26 mouse cellular contexts compared by ENCODE assay signal in the genomic region with DNA sequence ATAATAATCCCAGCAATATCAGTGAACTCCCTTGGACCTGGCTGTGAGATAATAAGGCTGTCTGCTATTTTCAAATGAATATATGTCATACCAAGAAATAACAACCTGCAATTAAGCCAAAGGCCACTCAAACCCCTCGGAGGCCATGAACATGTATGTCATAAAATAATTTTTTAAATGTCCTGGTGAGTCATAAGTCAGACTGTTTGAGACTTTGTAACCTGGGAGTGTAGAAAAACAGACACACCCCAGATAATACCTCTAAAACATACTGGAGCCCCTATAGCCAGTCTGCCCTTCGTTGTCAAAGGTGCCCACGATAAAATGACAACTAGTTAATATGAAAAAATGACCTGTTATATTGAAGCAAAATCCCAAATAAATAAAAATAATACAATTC. TPM values are rescaled to one million over a fixed set of nuclear protein-coding genes. Genes with fewer than 3 reads are reported as not detected.
DNase-seq lines count a peak whose midpoint lies in the region; ATAC-seq and TF ChIP-seq lines count a peak whose summit lies in the region.
"Had no signal": no experiment of that assay in that cellular context is flagged by ENCODE, and none has a peak within 500 bp of the region (broad histone marks: within the 10 kb centered on the region; RNA-seq: fewer than 3 reads in every experiment).

No protein-coding gene starts in this region.

- no peak overlapping the region for H3K9ac ChIP-seq in intestine, embryonic 15.5 days
- no peak overlapping the region for H3K9ac ChIP-seq in intestine, embryonic 16.5 days (ENCODE audit: low read depth, low read length)
- no peak overlapping the region for H3K9ac ChIP-seq in intestine, postnatal 0 days (ENCODE audit: low read depth, low read length)

- H3K4me2 ChIP-seq in intestine, embryonic 15.5 days (replicated peaks) = no peak overlapping the region
- no peak overlapping the region for H3K4me2 ChIP-seq in intestine, embryonic 16.5 days (ENCODE audit: low read depth, low read length)
- H3K4me2 ChIP-seq in intestine, postnatal 0 days (replicated peaks; ENCODE audit: low read depth) = no peak overlapping the region

- no peaks in the 10 kb centered on the region for H3K9me3 ChIP-seq in intestine, embryonic 15.5 days
- no peaks in the 10 kb centered on the region for H3K9me3 ChIP-seq in intestine, embryonic 16.5 days (ENCODE audit: control insufficient read depth, low read length)
- H3K9me3 ChIP-seq in intestine, postnatal 0 days (ENCODE audit: control insufficient read depth) = no peaks in the 10 kb centered on the region
- H3K9me3 ChIP-seq: G1E had no signal

- no peaks in the 10 kb centered on the region for H3K36me3 ChIP-seq in intestine, embryonic 15.5 days
- no peaks in the 10 kb centered on the region for H3K36me3 ChIP-seq in intestine, embryonic 16.5 days (ENCODE audit: control insufficient read depth, insufficient read depth, low read length)
- no peaks in the 10 kb centered on the region for H3K36me3 ChIP-seq in intestine, postnatal 0 days (ENCODE audit: control insufficient read depth, insufficient read depth)
- H3K36me3 ChIP-seq: G1E had no signal

- H3K4me1 ChIP-seq in intestine, embryonic 15.5 days (replicated peaks) = no peaks in the 10 kb centered on the region
- no peaks in the 10 kb centered on the region for H3K4me1 ChIP-seq in intestine, embryonic 16.5 days (ENCODE audit: control insufficient read depth, insufficient read depth, low read length)
- H3K4me1 ChIP-seq in intestine, postnatal 0 days (replicated peaks; ENCODE audit: control insufficient read depth, insufficient read depth, low read length) = no peaks in the 10 kb centered on the region

- peak; percentile 90 for ATAC-seq in intestine, embryonic 15.5 days
- ATAC-seq in intestine, embryonic 16.5 days = peak; percentile 91
- ATAC-seq in intestine, postnatal 0 days = peak; percentile 94
- no peak for ATAC-seq in granulocyte monocyte progenitor cell, adult 5-6 weeks (replicated peaks; ENCODE audit: poor library complexity, severe bottlenecking)
- ATAC-seq: activated CD4-positive, CD25-positive, alpha-beta regulatory T cell, adult 4 months; CD4-positive, CD25-positive, alpha-beta regulatory T cell, adult 4 months; Patski had no signal

- 63% methylated on average over 3 of the region's 3 CpGs for WGBS in intestine, embryonic 15.5 days
- 52% methylated on average over 3 of the region's 3 CpGs for WGBS in intestine, embryonic 16.5 days
- WGBS in intestine, postnatal 0 days = 37% methylated on average over 3 of the region's 3 CpGs

- no peak overlapping the region for H3K4me3 ChIP-seq in intestine, embryonic 15.5 days (replicated peaks)
- H3K4me3 ChIP-seq in intestine, embryonic 16.5 days (ENCODE audit: low read length) = no peak overlapping the region
- no peak overlapping the region for H3K4me3 ChIP-seq in intestine, postnatal 0 days (ENCODE audit: low read depth, low read length)

- no peak for TF ChIP-seq CTCF in intestine, postnatal 0 days (IDR thresholded peaks at IDR 0.05; ENCODE audit: low read depth)

- no peak overlapping the region for H3K27ac ChIP-seq in intestine, embryonic 15.5 days
- H3K27ac ChIP-seq in intestine, embryonic 16.5 days (ENCODE audit: low read length) = no peak overlapping the region
- no peak overlapping the region for H3K27ac ChIP-seq in intestine, postnatal 0 days (ENCODE audit: low read depth, low read length)

- H3K27me3 ChIP-seq in intestine, embryonic 15.5 days (replicated peaks) = no peaks in the 10 kb centered on the region
- 0 out of 2 replicates have a peak, but pooled peaks cover 2% of the 10 kb centered on the region for H3K27me3 ChIP-seq in intestine, embryonic 16.5 days (replicated peaks; ENCODE audit: control insufficient read depth, insufficient read depth, low read length)
- 0 out of 2 replicates have a peak, but pooled peaks cover 2% of the 10 kb centered on the region for H3K27me3 ChIP-seq in intestine, postnatal 0 days (replicated peaks; ENCODE audit: control insufficient read depth, insufficient read depth, low read length)
- H3K27me3 ChIP-seq: CH12.LX had no signal

- intact Hi-C loops in left cerebral cortex, postnatal 25 days (cut with DNase I) = no loop called here

- no peak for DNase-seq in right cerebral cortex, postnatal 10 days (ENCODE audit: low spot score in 2 of 2)
- no peak for DNase-seq in left cerebral cortex, postnatal 25 days (ENCODE audit: low spot score in 2 of 2)
- DNase-seq: adrenal gland, adult 2 months; adrenal gland, adult 8-10 months; adrenal gland, postnatal 10 days; adrenal gland, postnatal 14 days; adrenal gland, postnatal 25 days; adrenal gland, postnatal 36 days; B cell, adult 2 months; cerebellum, adult 11 months; cerebellum, adult 11-12 months; cerebellum, adult 18-20 months had no signal

RNA-seq across cellular contexts. Expression of a gene that starts 8.8 kb away (rescaled TPM):
- polyA plus RNA-seq in intestine, embryonic 15.5 days (2015; fragmentation: Nextera tagmentation; extraction: Ambion mirVana) = 25.9 and 28.2 TPM in 2 replicates
- 22.6 and 23.2 TPM in 2 replicates for polyA plus RNA-seq in intestine, embryonic 16.5 days (2015; fragmentation: Nextera tagmentation; extraction: Ambion mirVana)
- 19.2 and 19.3 TPM in 2 replicates for polyA plus RNA-seq in intestine, postnatal 0 days (2015; fragmentation: Nextera tagmentation; extraction: Ambion mirVana)
- 10 to 100 TPM; 21.0 to 22.6 TPM for total RNA-seq in left cerebral cortex, postnatal 25 days (2021)
- 35.8 and 48.4 TPM in 2 replicates for total RNA-seq in granulocyte monocyte progenitor cell, adult 5-6 weeks (2014; fragmentation: Nextera tagmentation)
- total RNA-seq in granulocyte monocyte progenitor cell, adult 5-6 weeks (2017) = 54.5 and 58.2 TPM in 2 replicates

RNA-seq across cellular contexts. Expression of a gene that starts 34.3 kb away (rescaled TPM):
- 267 and 282 TPM in 2 replicates for polyA plus RNA-seq in intestine, embryonic 15.5 days (2015; fragmentation: Nextera tagmentation; extraction: Ambion mirVana)
- 271 and 273 TPM in 2 replicates for polyA plus RNA-seq in intestine, embryonic 16.5 days (2015; fragmentation: Nextera tagmentation; extraction: Ambion mirVana)
- 289 and 307 TPM in 2 replicates for polyA plus RNA-seq in intestine, postnatal 0 days (2015; fragmentation: Nextera tagmentation; extraction: Ambion mirVana)
- total RNA-seq in left cerebral cortex, postnatal 25 days (2021) = 100 to 1,000 TPM; 295 to 301 TPM
- total RNA-seq in granulocyte monocyte progenitor cell, adult 5-6 weeks (2014; fragmentation: Nextera tagmentation) = 34.4 and 53.3 TPM in 2 replicates
- total RNA-seq in granulocyte monocyte progenitor cell, adult 5-6 weeks (2017) = 42.1 and 59.1 TPM in 2 replicates

RNA-seq across cellular contexts. Expression of a gene that starts 38.6 kb away (rescaled TPM):
- polyA plus RNA-seq in intestine, embryonic 15.5 days (2015; fragmentation: Nextera tagmentation; extraction: Ambion mirVana) = not detected in 2 replicates
- 0.07 TPM in 1 of 2 replicates, not detected in the other for polyA plus RNA-seq in intestine, embryonic 16.5 days (2015; fragmentation: Nextera tagmentation; extraction: Ambion mirVana)
- polyA plus RNA-seq in intestine, postnatal 0 days (2015; fragmentation: Nextera tagmentation; extraction: Ambion mirVana) = not detected in 2 replicates
- not detected for total RNA-seq in left cerebral cortex, postnatal 25 days (2021)
- not detected in 2 replicates for total RNA-seq in granulocyte monocyte progenitor cell, adult 5-6 weeks (2014; fragmentation: Nextera tagmentation)
- total RNA-seq in granulocyte monocyte progenitor cell, adult 5-6 weeks (2017) = not detected in 2 replicates
- total RNA-seq: adrenal gland, adult 18-20 months; adrenal gland, adult 2 months; adrenal gland, postnatal 14 days; adrenal gland, postnatal 25 days; adrenal gland, postnatal 4 days; CH12.LX; ES-E14; G1E; MEL had no signal
- polyA plus RNA-seq: activated CD4-positive, CD25-positive, alpha-beta regulatory T cell, adult 4 months; adrenal gland, adult 2 months; C2C12; CD4-positive, CD25-positive, alpha-beta regulatory T cell, adult 4 months; G1E; Patski had no signal

RNA-seq across cellular contexts. Expression of a gene that starts 39.2 kb away (rescaled TPM):
- 8.5 and 8.7 TPM in 2 replicates for polyA plus RNA-seq in intestine, embryonic 15.5 days (2015; fragmentation: Nextera tagmentation; extraction: Ambion mirVana)
- polyA plus RNA-seq in intestine, embryonic 16.5 days (2015; fragmentation: Nextera tagmentation; extraction: Ambion mirVana) = 8.4 and 8.6 TPM in 2 replicates
- 5.3 and 6.8 TPM in 2 replicates for polyA plus RNA-seq in intestine, postnatal 0 days (2015; fragmentation: Nextera tagmentation; extraction: Ambion mirVana)
- 10 to 100 TPM; 17.6 to 19.6 TPM for total RNA-seq in left cerebral cortex, postnatal 25 days (2021)
- 7.0 TPM in 2 replicates for total RNA-seq in granulocyte monocyte progenitor cell, adult 5-6 weeks (2014; fragmentation: Nextera tagmentation)
- 10.9 and 11.2 TPM in 2 replicates for total RNA-seq in granulocyte monocyte progenitor cell, adult 5-6 weeks (2017)
